Mouse (Mus musculus) olfactory bulb, adult 2 months (tissue): ENCODE results near the gene Prep. TPM values are rescaled to one million over a fixed set of nuclear protein-coding genes. Genes with fewer than 3 reads are reported as not detected.
"Not testable (repeated sequence)": the region's sequence is repeated elsewhere in the genome, so short reads cannot be mapped to it uniquely, and the experiment has no call there.

Experiments used
- H3K27ac ChIP-seq: fragments of 200-500 bp; 2 replicates; pipeline ENCODE4 v1.5.1; 2012; ENCODE audit warnings: low read depth, low read length; ENCODE audit not compliant: insufficient read depth
- H3K4me1 ChIP-seq: fragments of 200-500 bp; 2 replicates; pipeline ENCODE4 v1.6.1; 2012; ENCODE audit warnings: low read length; ENCODE audit not compliant: control insufficient read depth, insufficient read depth
- H3K4me3 ChIP-seq: fragments of 200-500 bp; 2 replicates; pipeline ENCODE4 v1.5.1; 2012; ENCODE audit warnings: mild to moderate bottlenecking, low read depth, low read length, moderate library complexity; ENCODE audit not compliant: insufficient read depth
- CTCF ChIP-seq: fragments of 200-500 bp; IDR thresholded peaks from 2 replicates; pipeline ENCODE4 v1.5.1; 2012; ENCODE audit warnings: low read depth, mild to moderate bottlenecking, low read length, moderate library complexity; ENCODE audit not compliant: insufficient read depth
- POLR2A ChIP-seq: fragments of 200-500 bp; IDR thresholded peaks from 2 replicates; pipeline ENCODE4 v1.6.1; 2012; ENCODE audit warnings: mild to moderate bottlenecking, low read depth, low read length, moderate library complexity; ENCODE audit not compliant: insufficient read depth
- WGBS: fragments of 180-500 bp; shearing (Covaris S2); methylation state at CpG from one replicate; pipeline ENCODE4 v1.1.7; 2018; 5-methylcytosine and 5-hydroxymethylcytosine counted together
- polyA plus RNA-seq: library from polyadenylated mRNA; stranded (reverse); fragments of >200 nt; gene quantifications from 2 replicates; pipeline ENCODE4 v1.2.4, GENCODE M21; 2012; ENCODE audit warnings: low replicate concordance; ENCODE audit not compliant: missing spikeins, insufficient read depth, insufficient read length

The Prep gene
- polyA plus RNA-seq, 1 experiment: not detected

DNA sequence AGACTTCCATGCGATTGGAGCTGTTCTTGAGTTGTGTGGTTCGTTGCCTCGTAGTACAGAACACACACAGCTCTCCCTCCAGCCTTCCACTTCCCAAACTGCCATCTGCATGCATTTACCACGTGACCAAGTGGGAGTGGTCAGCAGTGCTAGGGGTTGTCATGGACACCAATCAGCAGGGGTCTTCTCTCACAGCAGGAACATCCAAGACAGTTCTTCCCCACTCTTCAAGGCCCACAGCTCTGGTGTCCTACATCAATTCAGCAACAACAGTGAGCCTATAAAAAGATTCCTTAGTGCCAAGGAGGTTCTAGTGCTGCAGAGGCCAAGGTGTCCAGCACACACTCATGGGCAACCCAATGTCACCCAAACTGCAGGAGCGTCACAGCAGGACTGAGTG, 84.1 kb downstream of the Prep start:
- TF ChIP-seq POLR2A (no peak), CTCF (no peak)
- Histone ChIP-seq H3K27ac (no peak overlapping the region), H3K4me1 (peaks cover 3% of the 10 kb centered on the region; the same call in 1 of the 2 replicates), H3K4me3 (no peak overlapping the region)
- WGBS: 73% methylated on average over 5 of the region's 5 CpGs

DNA sequence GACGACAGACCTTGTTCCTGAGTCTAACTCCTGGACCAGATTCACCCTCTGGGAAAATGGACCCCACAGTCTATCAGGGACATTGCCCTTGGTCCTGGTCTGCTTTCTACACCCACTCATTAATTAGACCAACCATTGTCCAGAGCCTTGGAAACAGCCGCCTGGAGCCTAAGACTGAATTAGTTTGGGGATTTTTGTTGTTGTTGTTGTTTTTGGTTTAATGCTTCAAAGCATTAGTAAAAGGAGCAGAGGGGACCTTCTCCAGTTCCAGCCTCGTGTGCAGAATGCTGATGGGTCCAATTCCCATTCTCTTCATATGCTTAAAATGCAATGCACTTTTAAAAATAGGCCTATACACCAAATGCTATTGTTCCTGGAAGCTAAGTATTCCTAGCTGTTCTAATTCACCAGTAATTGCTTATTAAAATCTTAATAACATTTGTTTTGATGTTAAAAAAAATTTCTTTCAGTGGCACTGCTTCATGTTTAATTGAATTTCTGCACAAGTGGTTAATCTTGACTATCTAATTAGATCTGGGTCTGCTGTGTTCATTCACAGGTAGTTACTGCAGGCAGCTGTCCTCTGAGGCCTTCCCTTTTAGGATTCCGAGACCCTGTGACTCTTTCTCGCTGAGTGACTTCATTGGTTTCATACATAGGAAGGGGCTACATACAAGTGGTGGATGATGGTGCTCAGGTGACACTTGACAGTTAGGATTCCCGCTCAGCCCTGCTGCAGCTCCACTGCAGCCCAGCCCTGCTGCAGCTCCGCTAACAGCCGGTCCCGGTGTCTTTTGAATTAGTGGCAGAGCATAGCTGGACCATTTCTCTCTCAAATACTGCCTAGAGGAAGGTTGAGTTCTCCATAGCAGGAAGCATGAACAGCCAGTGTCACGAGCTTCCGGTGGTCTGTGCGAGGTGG, 85.0 kb downstream of the Prep start:
- no peak overlapping the region for H3K4me3 ChIP-seq
- no peak overlapping the region for H3K27ac ChIP-seq
- no peaks in the 10 kb centered on the region for H3K4me1 ChIP-seq
- no peak for TF ChIP-seq POLR2A
- no peak for TF ChIP-seq CTCF
- WGBS: 71% methylated on average over 12 of the region's 12 CpGs

DNA sequence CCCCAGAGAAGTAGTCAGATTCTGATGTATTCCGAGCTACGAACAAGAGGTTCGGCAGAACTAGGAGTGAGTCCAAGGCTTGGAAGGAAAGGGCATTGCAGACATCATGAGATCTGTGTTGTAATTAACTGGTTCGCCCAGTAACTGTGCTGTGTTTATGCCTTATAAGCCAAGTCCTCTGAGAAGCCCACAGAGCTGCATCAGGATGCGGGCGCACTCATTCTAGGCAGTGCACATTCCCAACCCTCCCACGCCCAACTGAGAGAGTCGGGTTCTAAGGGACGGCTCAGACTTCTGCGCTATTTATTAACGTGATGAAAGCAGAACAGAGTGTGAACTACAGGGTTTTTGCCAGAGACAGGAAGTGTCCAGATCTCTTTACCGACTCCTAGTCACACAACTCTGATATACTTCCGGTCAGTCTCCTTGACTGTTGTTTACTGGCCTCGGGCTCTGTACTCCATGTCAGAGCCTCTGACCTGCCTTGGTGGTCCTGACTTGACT, 87.6 kb downstream of the Prep start:
- Histone ChIP-seq H3K4me3 (no peak overlapping the region), H3K4me1 (no peaks in the 10 kb centered on the region), H3K27ac (no peak overlapping the region)
- TF ChIP-seq CTCF: no peak
- no peak for TF ChIP-seq POLR2A
- 82% methylated on average over 14 of the region's 14 CpGs for WGBS

DNA sequence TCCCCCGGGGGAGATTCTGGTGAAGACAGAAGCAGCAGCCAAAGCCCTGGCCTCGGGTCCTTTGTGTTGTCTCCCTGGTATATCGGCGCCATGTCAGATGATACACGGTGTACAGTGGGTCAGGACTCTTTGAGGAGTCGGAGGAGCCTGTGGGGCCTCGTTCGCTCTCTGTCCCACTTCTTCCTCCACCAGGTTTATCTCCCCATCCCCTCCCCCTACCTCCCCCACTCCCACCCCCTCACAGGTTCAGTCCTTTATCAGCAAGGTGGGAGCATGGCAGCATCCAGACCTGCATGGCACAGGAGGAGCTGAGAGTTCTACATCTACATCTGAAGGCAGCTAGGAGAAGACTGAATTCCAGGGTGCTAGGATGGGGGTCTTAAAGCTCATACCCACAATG, 98.8 kb downstream of the Prep start:
- H3K4me3 ChIP-seq: no peak overlapping the region
- no peak for TF ChIP-seq POLR2A
- TF ChIP-seq CTCF: no peak
- 87% methylated on average over 8 of the region's 8 CpGs for WGBS
- H3K4me1 ChIP-seq: no peaks in the 10 kb centered on the region
- H3K27ac ChIP-seq: no peak overlapping the region

DNA sequence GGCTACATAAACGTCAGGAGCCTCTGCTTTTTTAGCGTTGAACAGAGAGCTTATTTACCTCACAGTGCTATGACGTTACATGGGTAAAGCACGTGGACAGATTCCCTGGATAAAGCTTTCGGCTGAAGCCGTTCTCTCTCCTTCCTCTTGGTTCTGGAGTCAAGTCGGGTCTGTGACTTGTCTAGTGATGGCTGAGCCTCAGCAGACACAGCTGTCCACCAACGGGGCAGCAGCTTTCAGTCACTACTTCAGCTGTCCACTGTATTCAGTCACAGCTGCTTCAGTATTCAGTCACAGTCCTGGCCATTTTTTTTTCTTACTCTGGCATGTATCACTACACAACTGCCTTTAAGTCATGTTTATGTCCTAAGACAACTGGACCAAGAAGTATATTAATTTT, 106.9 kb downstream of the Prep start:
- TF ChIP-seq CTCF (no peak), POLR2A (no peak)
- WGBS: 90% methylated on average over 8 of the region's 8 CpGs
- Histone ChIP-seq H3K4me3 (no peak overlapping the region), H3K27ac (no peak overlapping the region), H3K4me1 (no peaks in the 10 kb centered on the region)

DNA sequence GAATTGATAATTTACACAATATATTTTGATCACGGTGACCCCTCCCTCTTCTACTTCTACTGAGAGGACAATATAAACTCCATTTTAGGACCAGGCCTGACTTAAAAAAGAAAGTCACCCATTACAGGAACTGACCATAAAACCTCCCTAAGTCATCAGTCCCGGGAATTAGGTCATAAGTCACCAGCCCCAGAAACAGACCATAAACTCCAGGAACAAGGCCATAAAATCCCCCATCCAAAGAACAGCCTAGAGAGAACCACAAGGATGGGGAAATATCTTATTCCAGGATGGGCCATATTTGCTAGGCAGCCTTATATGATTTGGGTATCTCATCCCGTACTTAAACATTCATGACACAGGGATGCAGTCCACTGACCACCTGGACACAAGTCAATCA, 107.3 kb downstream of the Prep start:
- WGBS: 91% methylated on average over 3 of the region's 3 CpGs

DNA sequence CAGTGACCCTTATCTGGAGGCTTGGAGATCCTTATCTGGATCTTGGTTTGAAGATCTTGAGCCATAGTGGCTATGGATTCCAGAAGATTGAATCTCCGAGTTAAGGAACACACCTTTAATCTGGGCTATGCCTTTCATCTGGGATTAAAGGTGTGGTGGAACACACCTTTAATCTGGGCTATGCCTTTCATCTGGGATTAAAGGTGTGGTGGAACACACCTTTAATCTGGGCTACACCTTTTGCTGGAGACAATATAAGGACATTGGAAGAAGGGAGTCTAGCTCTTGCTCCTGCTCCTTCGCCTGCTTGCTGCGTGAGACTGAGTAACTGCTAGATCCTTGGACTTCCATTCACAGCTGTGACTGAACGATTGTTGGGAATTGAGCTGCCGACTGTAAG, 110.8 kb downstream of the Prep start, which contains the start of gene Popdc3:
Popdc3 (plus strand) TSS at position 301 of the 400 bp plus-strand sequence.
- not testable (repeated sequence) for H3K27ac ChIP-seq, H3K4me1 ChIP-seq, H3K4me3 ChIP-seq
- WGBS: 100% methylated on average over 1 of the region's 5 CpGs

More for the DNA sequence above, 107.3 kb downstream of the Prep start:
- H3K4me3 ChIP-seq: no peak overlapping the region
- H3K4me1 ChIP-seq: no peaks in the 10 kb centered on the region
- TF ChIP-seq POLR2A: no peak
- no peak for TF ChIP-seq CTCF
- no peak overlapping the region for H3K27ac ChIP-seq

DNA sequence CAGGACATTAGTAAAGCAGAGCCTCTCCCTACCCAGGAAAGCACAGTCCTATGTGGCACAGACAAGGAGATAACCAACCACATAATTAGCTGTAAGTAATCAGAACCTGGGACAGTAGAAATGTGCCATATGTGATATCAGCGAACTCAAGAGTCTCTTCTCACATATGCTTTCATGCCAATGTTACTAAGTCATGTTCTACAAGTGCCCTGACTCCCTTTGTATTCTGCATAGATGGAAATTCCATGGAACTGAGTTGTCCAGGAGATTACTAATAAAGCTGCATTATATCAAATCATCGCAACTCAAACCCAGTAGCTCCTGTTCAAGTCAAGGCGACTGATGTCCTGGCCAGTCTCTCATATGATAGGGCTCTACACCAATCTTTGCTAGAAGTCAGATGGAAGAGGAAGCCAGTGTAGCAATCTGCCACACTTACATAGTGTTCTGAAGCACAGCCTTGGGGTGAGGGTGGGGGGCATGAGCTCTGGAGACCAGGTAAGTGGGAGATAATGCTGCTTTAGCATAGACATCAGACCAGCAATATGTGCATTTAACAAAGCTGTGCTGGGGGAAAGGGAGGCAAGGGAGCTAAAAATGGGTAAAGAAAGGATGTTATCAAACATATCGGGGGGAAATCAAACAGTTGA, 113.8 kb downstream of the Prep start:
- WGBS: 96% methylated on average over 4 of the region's 4 CpGs
- Histone ChIP-seq H3K4me1 (no peaks in the 10 kb centered on the region), H3K27ac (no peak overlapping the region), H3K4me3 (no peak overlapping the region)
- TF ChIP-seq CTCF: no peak
- no peak for TF ChIP-seq POLR2A

DNA sequence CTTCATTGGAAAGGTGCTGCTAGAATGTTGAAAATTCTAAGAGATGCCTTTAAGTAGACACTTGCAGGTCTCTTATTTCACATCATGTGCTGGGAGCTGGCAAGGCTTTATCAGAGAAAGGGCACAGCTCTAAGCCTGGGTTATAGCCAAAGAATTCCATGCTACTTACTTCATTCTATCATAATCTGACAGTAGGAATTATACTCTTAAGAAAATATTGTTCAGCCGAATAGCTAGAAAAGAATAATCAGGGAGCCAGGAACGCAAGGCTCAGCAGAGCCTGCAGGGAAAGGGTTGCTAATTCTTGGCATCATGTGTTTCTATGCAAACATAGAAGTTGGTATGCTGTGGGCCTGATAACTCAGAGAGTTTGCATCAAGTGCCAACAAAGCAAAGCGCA, 114.3 kb downstream of the Prep start:
- 65% methylated on average over 3 of the region's 3 CpGs for WGBS
- TF ChIP-seq CTCF (no peak), POLR2A (no peak)
- no peak overlapping the region for H3K27ac ChIP-seq
- no peak overlapping the region for H3K4me3 ChIP-seq
- no peaks in the 10 kb centered on the region for H3K4me1 ChIP-seq
